Mouse (Mus musculus) erythroblast, embryonic 14.5 days (primary cell): Measurements from ENCODE around the gene Tmem38a. TPM values are rescaled to one million over a fixed set of nuclear protein-coding genes. Genes with fewer than 3 reads are reported as not detected.

Source experiments
- H3K27me3 ChIP-seq: 2 replicates; pipeline ENCODE4 v1.6.1; 2012; ENCODE audit warnings: inconsistent platforms; ENCODE audit not compliant: control insufficient read depth
- H3K36me3 ChIP-seq: 2 replicates; pipeline ENCODE4 v1.6.1; 2012; ENCODE audit warnings: mild to moderate bottlenecking, inconsistent platforms; ENCODE audit not compliant: control insufficient read depth
- H3K4me1 ChIP-seq: 2 replicates; pipeline ENCODE4 v1.6.1; 2012; ENCODE audit warnings: inconsistent platforms; ENCODE audit not compliant: control insufficient read depth
- H3K4me3 ChIP-seq: replicated peaks from 2 replicates; pipeline ENCODE3; 2012; ENCODE audit warnings: moderate library complexity, mild to moderate bottlenecking, inconsistent platforms
- H3K9me3 ChIP-seq: 2 replicates; pipeline ENCODE4 v1.6.1; 2012; ENCODE audit warnings: low read length, inconsistent platforms, mixed read lengths; ENCODE audit not compliant: control insufficient read depth
- GATA1 ChIP-seq: IDR thresholded peaks from 2 replicates; pipeline ENCODE4 v1.6.1; 2012; ENCODE audit warnings: low read length, inconsistent platforms, mixed read lengths
- TAL1 ChIP-seq: IDR thresholded peaks from 3 replicates; pipeline ENCODE4 v1.6.1; 2012; ENCODE audit warnings: low read length, inconsistent platforms, mixed read lengths
- polyA plus RNA-seq: library from polyadenylated mRNA; stranded (reverse); fragments of >175 nt; gene quantifications from 2 replicates; pipeline ENCODE4 v1.2.3, GENCODE M21; 2012

Gene Tmem38a
- polyA plus RNA-seq: 0.06 and 0.14 TPM in 2 replicates

DNA sequence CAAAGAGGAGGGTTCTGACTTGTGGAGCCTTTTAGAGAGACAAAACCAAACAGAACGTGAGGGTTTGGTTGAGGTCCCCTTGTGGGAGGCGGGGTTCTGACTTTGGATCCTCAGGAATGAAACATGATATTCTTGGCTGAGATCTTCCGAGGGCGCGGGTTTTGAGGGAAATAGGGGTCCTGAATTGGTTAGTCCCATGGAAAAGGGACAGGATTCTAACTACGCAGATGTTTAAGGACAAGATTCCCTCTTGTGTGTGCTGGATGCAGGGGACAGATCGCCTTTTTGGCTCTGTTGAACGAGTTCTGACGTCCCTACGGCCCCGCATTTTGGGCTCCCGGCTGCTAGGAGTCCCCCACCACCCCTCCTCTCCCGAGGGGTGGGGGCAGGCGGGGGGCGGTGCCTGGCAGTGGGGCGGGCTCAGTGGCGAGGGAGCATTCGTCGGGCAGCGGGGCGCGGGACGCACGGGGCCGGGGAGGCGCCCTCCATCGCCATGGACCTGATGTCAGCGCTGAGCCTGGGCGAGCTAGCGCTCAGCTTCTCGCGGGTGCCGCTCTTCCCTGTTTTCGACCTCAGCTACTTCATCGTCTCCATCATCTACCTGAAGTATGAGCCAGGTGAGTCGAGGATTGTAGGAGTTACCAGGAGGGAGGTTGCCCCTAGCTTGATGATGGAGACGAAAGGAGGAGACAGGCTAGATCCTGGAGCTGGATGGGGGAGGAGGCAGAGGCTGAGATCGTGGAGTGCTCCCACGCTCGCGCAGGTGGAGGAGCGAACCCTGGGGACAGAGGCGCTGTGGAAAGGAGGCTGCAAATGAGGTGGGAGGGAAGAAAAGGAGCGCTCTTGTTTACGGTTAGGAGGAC, at the start of gene Tmem38a:
TSS of gene Tmem38a (plus strand) at position 445 of the 863 bp plus-strand sequence.
- Histone ChIP-seq H3K36me3 (peaks cover 29% of the 10 kb centered on the region), H3K4me1 (peaks cover 36% of the 10 kb centered on the region), H3K9me3 (no peaks in the 10 kb centered on the region), H3K27me3 (peaks cover 11% of the 10 kb centered on the region), H3K4me3 (peak within 1 kb of the TSS; percentile 91)
- no peak for TF ChIP-seq GATA1
- TF ChIP-seq TAL1: no peak

DNA sequence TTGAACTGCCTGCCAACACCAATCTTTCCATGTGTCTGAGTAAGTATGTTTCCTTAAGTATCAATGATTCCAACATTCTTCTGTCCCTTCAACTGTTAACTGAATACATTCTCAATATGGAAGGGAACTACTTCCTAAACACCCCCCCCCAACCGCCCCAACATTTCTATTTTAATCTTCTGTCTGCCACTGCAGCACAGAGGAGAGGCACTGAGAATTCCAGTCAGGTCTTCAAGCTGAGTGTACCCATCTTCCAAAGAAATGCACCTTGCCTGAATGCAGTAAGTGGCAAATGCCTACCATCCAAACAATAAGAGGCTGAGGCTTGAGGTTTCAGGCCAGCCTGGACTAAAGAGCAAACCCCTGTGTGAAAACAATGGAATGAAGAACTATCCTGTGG, 39.8 kb upstream of the Tmem38a start:
- no peaks in the 10 kb centered on the region for H3K27me3 ChIP-seq
- H3K36me3 ChIP-seq: peaks cover 26% of the 10 kb centered on the region
- TF ChIP-seq GATA1: no peak
- no peak for TF ChIP-seq TAL1
- no peaks in the 10 kb centered on the region for H3K9me3 ChIP-seq
- no peak overlapping the region for H3K4me3 ChIP-seq
- H3K4me1 ChIP-seq: peaks cover 4% of the 10 kb centered on the region

DNA sequence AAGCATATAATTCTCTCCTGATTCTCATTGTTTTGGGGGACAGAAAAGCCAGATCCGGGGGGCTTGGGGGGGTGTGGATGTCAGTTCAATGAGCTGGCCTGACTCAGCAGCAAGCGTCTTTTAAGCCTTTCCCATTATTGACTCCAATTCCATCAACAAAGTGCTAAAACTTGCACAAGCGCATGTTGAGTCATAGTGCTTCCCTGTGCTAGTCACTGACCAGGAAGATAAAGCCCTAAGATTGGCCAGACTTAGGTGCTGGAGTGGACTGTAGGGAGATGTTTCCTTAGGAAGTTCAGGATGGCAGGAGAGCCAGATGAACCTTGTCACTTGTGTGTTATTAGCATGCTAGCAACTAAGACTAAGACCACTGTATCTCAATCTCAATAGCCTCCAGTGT, 37.0 kb upstream of the Tmem38a start:
- Histone ChIP-seq H3K4me1 (peaks cover 9% of the 10 kb centered on the region), H3K36me3 (peaks cover 27% of the 10 kb centered on the region), H3K4me3 (no peak overlapping the region), H3K9me3 (no peaks in the 10 kb centered on the region), H3K27me3 (no peaks in the 10 kb centered on the region)
- TF ChIP-seq GATA1: no peak
- TF ChIP-seq TAL1: no peak

DNA sequence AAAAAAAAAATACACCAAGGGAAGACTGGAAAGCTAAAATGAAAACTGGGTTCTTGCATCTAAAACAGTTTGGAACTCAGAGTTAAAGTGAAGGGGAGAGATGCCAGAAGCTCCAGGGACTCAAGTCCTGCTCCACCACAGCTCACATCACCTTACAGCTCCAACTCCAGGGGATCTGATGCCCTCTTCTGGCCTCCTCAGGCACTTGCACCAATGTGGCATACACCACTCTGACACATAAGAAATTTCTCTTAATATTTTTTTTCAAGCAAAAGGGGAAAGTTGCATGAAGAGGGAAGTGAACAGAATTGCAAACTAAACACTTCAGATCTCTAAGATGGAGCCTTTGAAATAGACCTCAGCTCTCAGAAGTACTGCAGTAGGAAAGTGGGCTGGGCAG, 32.6 kb upstream of the Tmem38a start:
- TF ChIP-seq GATA1: no peak
- TF ChIP-seq TAL1: no peak
- H3K4me1 ChIP-seq: peaks cover 22% of the 10 kb centered on the region
- H3K4me3 ChIP-seq: no peak overlapping the region
- H3K9me3 ChIP-seq: no peaks in the 10 kb centered on the region
- H3K36me3 ChIP-seq: peaks cover 40% of the 10 kb centered on the region
- H3K27me3 ChIP-seq: no peaks in the 10 kb centered on the region

DNA sequence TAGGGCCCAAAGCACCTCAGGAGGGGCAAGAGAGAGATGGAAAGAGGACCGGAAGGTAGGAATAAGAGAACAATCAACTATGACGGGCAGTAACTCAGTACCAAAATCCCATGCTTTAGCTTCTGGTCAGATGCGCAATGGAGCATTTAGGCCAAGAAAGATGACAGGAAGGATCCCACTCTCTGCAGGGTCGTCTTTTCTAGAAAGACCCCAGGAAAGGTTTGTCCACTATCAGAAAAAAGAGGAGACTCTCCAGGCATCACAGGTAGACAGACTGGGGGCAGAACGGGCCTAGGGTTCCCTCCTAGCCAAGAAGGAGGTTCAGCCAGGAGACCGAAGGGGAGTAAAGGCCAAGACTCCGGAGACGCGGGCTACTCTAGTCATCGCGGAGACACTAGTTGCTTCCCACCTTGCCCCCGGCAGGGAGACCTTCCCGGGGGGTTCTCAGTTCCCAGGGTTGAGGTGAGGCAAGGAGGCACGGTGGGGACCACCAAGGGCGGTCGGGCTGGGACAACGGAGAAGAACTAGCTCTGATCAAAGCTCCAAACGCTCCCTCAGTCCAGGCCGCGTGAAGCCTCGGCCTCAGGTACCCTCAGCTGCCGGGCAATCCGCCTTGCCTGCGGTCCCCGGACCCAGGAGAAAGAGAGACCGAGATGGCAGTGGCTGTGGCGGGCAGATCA, 24.6 kb upstream of the Tmem38a start:
- peaks cover 37% of the 10 kb centered on the region for H3K36me3 ChIP-seq
- TF ChIP-seq GATA1 (no peak), TAL1 (no peak)
- peaks cover 54% of the 10 kb centered on the region for H3K4me1 ChIP-seq
- H3K27me3 ChIP-seq: no peaks in the 10 kb centered on the region
- no peaks in the 10 kb centered on the region for H3K9me3 ChIP-seq
- H3K4me3 ChIP-seq: peak overlapping the region; percentile 98

DNA sequence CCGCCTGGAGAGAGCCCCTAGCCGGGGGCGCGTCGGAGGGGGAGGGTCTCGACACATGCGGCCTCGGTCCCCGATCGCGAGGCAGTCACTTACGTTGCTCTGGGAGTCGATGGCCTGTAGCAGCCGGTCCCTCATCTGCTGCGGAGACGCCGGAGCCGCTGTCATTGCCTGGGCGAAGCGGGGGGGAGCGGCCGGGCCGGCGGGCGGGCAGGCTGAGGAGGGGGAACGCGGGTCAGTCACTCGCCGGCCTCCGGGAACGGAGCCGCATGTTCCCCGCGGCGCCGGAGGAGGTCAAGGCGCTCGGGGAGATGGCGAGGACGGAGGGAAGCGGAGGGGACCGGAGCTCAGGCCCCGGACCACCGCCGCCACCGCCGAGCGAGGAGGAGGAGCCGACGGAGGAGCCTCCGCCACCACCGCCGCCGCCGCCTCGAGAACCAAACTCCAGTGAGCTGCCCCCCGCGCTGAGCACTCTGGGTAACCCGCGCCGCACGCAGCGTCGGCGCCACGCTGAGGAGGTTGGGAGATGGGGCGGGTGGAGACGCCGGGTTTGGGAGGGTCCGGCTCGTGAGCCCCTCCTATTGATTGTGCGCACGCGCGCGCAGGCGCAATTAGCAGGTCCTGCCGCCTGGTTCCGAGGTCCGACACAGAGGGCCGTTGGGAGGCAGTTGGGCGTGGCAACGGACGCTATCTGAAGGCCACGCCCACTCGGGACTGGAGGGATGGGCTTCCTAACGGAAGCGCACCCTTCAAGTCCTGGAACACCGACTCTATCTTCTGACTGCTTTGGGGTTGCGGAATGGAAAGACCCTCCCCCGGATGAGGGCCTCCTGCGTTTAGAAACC, 23.8 kb upstream of the Tmem38a start, which contains the start of gene Med26:
TSS of gene Med26 (minus strand) at position 469 of the 842 bp plus-strand sequence.
- Histone ChIP-seq H3K4me3 (peak within 1 kb of the TSS; percentile 98), H3K27me3 (no peaks in the 10 kb centered on the region), H3K9me3 (no peaks in the 10 kb centered on the region), H3K4me1 (peaks cover 49% of the 10 kb centered on the region), H3K36me3 (peaks cover 33% of the 10 kb centered on the region)
- TF ChIP-seq GATA1 (no peak), TAL1 (no peak)

DNA sequence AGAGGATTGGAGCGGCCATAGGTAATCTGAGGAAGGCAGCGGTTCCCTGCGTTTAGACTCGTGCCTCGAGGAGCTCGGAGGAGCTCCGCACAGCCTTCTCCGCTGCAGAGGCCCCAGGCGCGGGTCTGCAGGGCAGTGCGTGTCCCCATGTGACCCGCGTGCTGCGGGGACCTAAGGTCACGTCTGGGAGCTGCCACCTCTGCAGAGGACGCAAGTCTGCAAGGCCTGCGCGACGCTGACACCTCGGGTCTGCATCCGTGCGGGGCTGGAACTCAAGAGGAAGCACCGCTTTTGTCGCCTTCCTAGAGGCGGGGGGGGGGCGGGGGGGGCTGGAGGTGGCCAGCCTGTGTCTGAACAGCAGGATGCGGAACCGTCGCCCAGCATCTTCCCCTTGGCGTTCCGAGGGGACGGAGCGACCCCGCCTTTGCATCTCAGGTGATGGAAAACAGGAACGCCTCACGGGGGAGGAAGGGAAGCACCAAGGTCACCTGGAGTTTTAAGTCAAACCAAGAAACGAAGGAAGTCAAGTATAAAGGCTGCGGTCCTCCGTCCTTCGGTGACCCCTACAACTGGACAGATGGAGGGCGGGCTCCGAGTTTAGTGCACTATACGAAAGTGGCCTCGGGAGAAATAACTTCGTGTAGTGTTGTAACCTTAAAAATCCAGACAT, 23.1 kb upstream of the Tmem38a start:
- peak overlapping the region; percentile 98 for H3K4me3 ChIP-seq
- no peaks in the 10 kb centered on the region for H3K9me3 ChIP-seq
- no peaks in the 10 kb centered on the region for H3K27me3 ChIP-seq
- TF ChIP-seq TAL1 (no peak), GATA1 (no peak)
- peaks cover 45% of the 10 kb centered on the region for H3K4me1 ChIP-seq
- H3K36me3 ChIP-seq: peaks cover 26% of the 10 kb centered on the region

DNA sequence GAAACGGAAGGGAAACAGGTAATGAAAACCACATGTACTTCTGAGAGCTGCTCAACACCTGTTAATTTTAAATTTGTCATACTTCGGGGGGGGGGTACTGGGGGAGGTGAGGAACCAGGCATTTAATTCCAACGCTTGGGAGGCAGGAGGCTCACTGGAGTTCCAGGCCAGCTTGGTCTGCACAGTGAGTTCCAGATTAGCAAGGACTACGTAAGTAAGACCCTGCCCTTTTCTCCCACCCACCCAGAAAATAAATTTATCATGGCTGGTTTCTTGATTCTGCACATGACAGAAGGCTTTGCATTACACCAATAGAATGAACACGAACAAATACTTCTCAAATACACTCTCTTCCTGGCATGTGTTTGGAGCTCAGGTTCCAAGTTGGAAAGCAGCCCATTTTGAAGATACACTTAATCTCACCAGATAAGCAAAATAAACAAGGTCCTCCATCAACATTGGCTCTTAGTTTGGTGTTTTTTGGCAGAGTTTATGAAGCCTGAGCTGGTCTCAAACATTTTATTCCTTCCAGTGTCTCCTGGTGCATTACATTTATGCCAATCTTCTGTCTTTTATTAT, 22.5 kb upstream of the Tmem38a start:
- Histone ChIP-seq H3K4me3 (peak overlapping the region; percentile 98), H3K9me3 (no peaks in the 10 kb centered on the region), H3K4me1 (peaks cover 41% of the 10 kb centered on the region), H3K27me3 (no peaks in the 10 kb centered on the region), H3K36me3 (peaks cover 19% of the 10 kb centered on the region)
- no peak for TF ChIP-seq TAL1
- TF ChIP-seq GATA1: no peak
